Mouse (Mus musculus) stomach, embryonic 15.5 days (tissue): Measurements from ENCODE around the gene Olfr1042. TPM values are rescaled to one million over a fixed set of nuclear protein-coding genes. Genes with fewer than 3 reads are reported as not detected.
"Not testable (repeated sequence)": the region's sequence is repeated elsewhere in the genome, so short reads cannot be mapped to it uniquely, and the experiment has no call there.

Experiments used
- ATAC-seq: fragments of 200-750 bp; cut with Nextera tagmentation; 2 replicates; pipeline ENCODE4 v1.8.0; 2017; ENCODE audit warnings: low read depth, moderate number of reproducible peaks, moderate TSS enrichment; ENCODE audit not compliant: insufficient read depth, low FRiP score
- H3K27ac ChIP-seq: fragments of 300-500 bp; sonication (generic); 2 replicates; pipeline ENCODE4 v1.5.1; 2015; ENCODE audit warnings: mild to moderate bottlenecking, inconsistent platforms
- H3K27me3 ChIP-seq: fragments of 300-500 bp; sonication (generic); replicated peaks from 2 replicates; pipeline ENCODE4 v1.6.1; 2015; ENCODE audit warnings: inconsistent platforms
- H3K36me3 ChIP-seq: fragments of 300-500 bp; sonication (generic); 2 replicates; pipeline ENCODE4 v1.6.1; 2015; ENCODE audit warnings: inconsistent platforms
- H3K4me1 ChIP-seq: fragments of 300-500 bp; sonication (generic); 2 replicates; pipeline ENCODE4 v1.6.1; 2015; ENCODE audit warnings: inconsistent platforms
- H3K4me2 ChIP-seq: fragments of 300-500 bp; sonication (generic); 2 replicates; pipeline ENCODE4 v1.6.1; 2015; ENCODE audit warnings: mild to moderate bottlenecking, inconsistent platforms
- H3K4me3 ChIP-seq: fragments of 300-500 bp; sonication (generic); replicated peaks from 2 replicates; pipeline ENCODE4 v1.5.1; 2015; ENCODE audit warnings: inconsistent platforms
- H3K9ac ChIP-seq: fragments of 300-500 bp; sonication (generic); 2 replicates; pipeline ENCODE4 v1.6.1; 2015; ENCODE audit warnings: inconsistent platforms
- H3K9me3 ChIP-seq: fragments of 300-500 bp; sonication (generic); 2 replicates; pipeline ENCODE4 v1.6.1; 2016; ENCODE audit warnings: inconsistent platforms
- WGBS: fragments of 180-500 bp; shearing (Covaris S2); methylation state at CpG from one replicate; pipeline ENCODE4 v1.1.7; 2015; 5-methylcytosine and 5-hydroxymethylcytosine counted together
- polyA plus RNA-seq: library from polyadenylated mRNA; unstranded; fragments of >200 nt; fragmentation: Nextera tagmentation; extraction: Ambion mirVana; gene quantifications from 2 replicates; pipeline ENCODE4 v1.2.1, GENCODE M21; 2015

Gene Olfr1042
- not detected in 2 replicates for polyA plus RNA-seq

DNA sequence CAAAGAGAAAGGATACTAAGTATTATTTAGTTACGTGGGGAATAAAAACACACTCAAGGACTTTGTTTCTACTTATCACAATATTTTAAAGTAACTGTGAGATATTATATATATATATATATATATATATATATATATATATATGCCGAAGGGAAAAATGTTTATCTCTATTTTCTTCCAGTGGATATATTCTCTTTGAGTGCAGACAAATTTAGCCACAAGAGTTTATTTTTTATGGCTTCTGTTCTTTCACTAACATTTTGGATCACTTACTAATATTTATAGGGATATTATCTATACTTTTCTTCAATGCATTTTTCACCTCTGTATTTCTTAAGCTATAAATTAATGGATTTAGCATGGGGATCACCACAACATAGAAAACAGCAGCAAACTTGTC, at the start of gene Olfr1042:
Gene Olfr1042, minus strand, starts transcription at position 101 of the 400 bp plus-strand sequence.
- Histone ChIP-seq H3K36me3 (no peaks in the 10 kb centered on the region), H3K27me3 (no peaks in the 10 kb centered on the region), H3K27ac (no peak within 1 kb of the TSS), H3K4me2 (no peak within 1 kb of the TSS), H3K9me3 (no peaks in the 10 kb centered on the region), H3K9ac (no peak within 1 kb of the TSS), H3K4me3 (no peak within 1 kb of the TSS), H3K4me1 (no peaks in the 10 kb centered on the region)
- 80% methylated on average over 2 of the region's 2 CpGs for WGBS
- no peak for ATAC-seq

DNA sequence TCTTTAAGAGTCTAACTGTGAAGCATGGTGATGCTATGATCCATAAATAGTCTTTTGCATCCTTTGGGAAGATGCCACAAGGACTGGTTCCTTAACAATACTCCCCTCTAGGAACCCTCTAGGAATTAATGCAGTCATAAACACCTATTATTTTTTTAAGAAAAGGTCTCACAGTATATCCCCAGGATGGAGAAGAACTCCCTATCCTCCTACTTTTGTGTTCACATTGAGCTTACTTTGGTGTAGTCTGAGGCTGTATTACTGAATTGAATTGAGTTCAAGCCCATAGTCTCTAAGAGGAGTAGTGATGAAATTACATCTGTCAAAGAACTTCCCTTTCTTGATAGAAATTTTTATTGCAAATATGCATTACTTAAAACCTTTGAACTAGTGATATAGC, 41.3 kb upstream of the Olfr1042 start, which contains the start of gene Olfr1045:
Gene Olfr1045, minus strand, starts transcription at position 101 of the 400 bp plus-strand sequence.
- no peaks in the 10 kb centered on the region for H3K36me3 ChIP-seq
- no peak within 1 kb of the TSS for H3K27ac ChIP-seq
- H3K4me1 ChIP-seq: no peaks in the 10 kb centered on the region
- H3K4me3 ChIP-seq: no peak within 1 kb of the TSS
- no peak within 1 kb of the TSS for H3K4me2 ChIP-seq
- no peaks in the 10 kb centered on the region for H3K9me3 ChIP-seq
- no peak for ATAC-seq
- H3K27me3 ChIP-seq: no peaks in the 10 kb centered on the region
- H3K9ac ChIP-seq: no peak within 1 kb of the TSS

DNA sequence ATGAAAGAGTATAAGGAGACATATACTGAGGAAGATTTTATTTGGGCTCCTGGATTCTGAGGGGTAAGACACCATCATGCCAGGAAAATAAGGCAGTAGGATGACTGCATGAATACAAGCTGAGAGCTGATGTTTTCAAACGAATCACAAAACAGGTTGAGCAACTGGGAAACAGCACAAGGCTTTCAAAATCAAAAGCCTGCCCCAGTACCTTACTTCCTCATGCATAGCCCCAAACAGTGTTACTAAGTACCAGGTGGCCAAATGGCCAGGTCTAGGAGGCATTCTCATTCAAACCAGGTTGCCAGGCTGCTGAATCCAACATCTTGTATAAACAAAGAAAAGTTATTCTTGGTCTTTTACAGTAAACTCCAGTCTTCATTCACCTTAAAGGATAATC, 34.2 kb upstream of the Olfr1042 start:
- Histone ChIP-seq H3K36me3 (no peaks in the 10 kb centered on the region), H3K27ac (no peak overlapping the region), H3K9ac (no peak overlapping the region), H3K9me3 (no peaks in the 10 kb centered on the region), H3K4me3 (no peak overlapping the region), H3K4me1 (no peaks in the 10 kb centered on the region), H3K27me3 (no peaks in the 10 kb centered on the region), H3K4me2 (no peak overlapping the region)
- no peak for ATAC-seq
- 49% methylated on average over 1 of the region's 1 CpGs for WGBS

DNA sequence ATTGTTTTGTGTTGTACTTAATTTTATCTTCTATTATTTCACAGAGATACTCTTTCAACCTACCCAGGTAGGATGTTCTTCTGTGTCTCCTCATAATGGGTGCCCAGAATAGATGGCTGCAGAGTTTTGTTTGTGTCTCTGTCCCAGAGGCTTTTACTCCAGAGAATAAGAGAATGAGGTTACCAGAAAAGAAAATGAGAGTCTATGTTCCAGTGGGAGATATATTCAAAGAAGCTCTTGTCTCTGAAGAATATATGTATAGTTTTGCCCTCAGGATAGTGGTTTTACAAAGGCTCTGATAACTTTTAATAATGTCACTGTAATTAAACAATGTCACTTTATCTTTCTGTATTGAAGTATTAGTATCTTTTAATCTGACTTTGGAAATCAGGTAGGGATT, 23.9 kb upstream of the Olfr1042 start, which contains the start of gene Olfr52:
Gene Olfr52, minus strand, starts transcription at position 101 of the 400 bp plus-strand sequence.
- no peaks in the 10 kb centered on the region for H3K36me3 ChIP-seq
- H3K4me1 ChIP-seq: no peaks in the 10 kb centered on the region
- no peak within 1 kb of the TSS for H3K9ac ChIP-seq
- no peaks in the 10 kb centered on the region for H3K27me3 ChIP-seq
- no peaks in the 10 kb centered on the region for H3K9me3 ChIP-seq
- no peak within 1 kb of the TSS for H3K4me2 ChIP-seq
- H3K4me3 ChIP-seq: no peak within 1 kb of the TSS
- no peak for ATAC-seq
- no peak within 1 kb of the TSS for H3K27ac ChIP-seq

DNA sequence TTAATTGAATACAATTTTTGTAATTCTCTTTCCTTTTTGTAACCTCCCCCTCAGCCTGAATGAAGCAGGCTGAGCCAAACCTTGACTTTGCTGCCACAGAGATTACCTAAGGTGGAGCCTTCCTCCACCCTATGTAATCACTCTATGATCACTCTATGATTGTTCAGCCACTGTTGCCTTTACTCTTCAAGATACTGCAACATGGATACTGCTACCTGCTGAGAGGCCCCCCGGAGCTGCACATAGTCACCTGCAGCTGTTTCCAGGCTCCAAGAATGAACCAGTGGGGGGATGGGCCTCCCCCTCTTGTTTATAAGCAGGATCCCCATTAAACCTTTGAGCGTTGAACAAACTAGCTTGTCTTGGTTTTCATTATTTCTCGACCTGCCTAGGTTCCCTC, 18.3 kb upstream of the Olfr1042 start:
- no peak overlapping the region for H3K27ac ChIP-seq
- no peak for ATAC-seq
- H3K4me2 ChIP-seq: no peak overlapping the region
- H3K9ac ChIP-seq: no peak overlapping the region
- H3K36me3 ChIP-seq: no peaks in the 10 kb centered on the region
- H3K9me3 ChIP-seq: no peaks in the 10 kb centered on the region
- no peaks in the 10 kb centered on the region for H3K27me3 ChIP-seq
- H3K4me3 ChIP-seq: no peak overlapping the region
- WGBS: 74% methylated on average over 3 of the region's 3 CpGs
- no peaks in the 10 kb centered on the region for H3K4me1 ChIP-seq

DNA sequence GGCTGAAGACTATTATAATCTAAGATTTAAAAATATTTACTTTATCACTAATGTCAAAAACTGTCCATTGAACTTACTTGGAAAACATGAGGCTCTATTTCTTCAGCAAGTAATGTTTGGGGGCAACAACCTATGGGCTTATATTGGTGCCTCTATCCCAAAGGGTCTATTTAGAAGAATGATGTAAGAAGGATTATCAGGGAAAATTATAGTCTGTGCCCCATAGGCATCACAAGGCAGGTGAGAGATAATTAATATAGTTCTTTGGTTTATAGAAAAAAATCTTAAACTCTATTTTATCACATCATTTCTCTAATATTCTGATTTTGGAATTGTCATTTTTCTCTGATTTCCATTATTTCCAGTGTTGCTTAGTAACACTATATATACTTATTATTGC, 16.1 kb upstream of the Olfr1042 start, which contains the start of gene Olfr1044:
Gene Olfr1044, minus strand, starts transcription at position 101 of the 400 bp plus-strand sequence.
- no peak within 1 kb of the TSS for H3K4me3 ChIP-seq
- no peaks in the 10 kb centered on the region for H3K27me3 ChIP-seq
- no peaks in the 10 kb centered on the region for H3K4me1 ChIP-seq
- ATAC-seq: no peak
- no peak within 1 kb of the TSS for H3K27ac ChIP-seq
- H3K36me3 ChIP-seq: no peaks in the 10 kb centered on the region
- no peak within 1 kb of the TSS for H3K9ac ChIP-seq
- H3K9me3 ChIP-seq: no peaks in the 10 kb centered on the region
- H3K4me2 ChIP-seq: no peak within 1 kb of the TSS

DNA sequence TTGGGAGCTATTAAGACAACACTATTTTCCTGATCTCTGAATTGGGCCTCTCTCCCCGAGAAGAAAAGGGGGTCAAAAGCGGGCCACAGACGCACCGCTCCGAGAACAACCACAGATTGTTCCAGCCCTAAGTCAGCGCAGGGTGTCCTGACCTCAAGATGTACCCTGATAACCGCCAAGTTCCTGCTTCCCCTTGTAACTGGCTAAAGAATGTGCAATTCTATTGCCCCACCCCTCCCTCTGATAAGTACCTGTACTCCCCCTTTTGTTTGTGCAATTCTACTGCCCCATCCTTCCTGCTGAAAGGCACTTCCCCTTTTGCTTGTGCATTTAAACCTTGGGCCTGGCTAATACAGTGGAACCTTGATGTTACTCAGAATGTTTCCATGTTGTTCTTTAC, 13.8 kb upstream of the Olfr1042 start:
- H3K4me3 ChIP-seq, H3K27ac ChIP-seq, H3K4me2 ChIP-seq, H3K36me3 ChIP-seq, H3K4me1 ChIP-seq, ATAC-seq, H3K27me3 ChIP-seq, H3K9me3 ChIP-seq, H3K9ac ChIP-seq: not testable (repeated sequence)
- 75% methylated on average over 7 of the region's 7 CpGs for WGBS

DNA sequence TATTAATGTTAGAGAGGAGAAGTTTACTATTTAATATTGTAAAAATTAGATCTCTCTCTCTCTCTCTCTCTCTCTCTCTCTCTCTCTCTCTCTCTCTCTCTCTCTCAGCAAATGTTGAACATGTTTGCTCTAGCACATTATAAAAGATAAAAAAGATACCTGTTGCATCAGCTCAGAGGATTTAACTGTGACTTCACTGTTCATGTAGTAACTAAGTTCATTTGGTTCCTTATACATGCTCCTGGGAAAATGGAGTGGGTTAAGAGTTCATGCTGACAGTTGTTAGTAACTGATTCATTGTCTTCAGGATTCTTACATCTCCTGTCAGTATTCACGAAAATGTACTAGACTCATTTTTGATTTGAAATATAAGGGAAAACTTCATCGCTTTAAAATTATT, 5.8 kb upstream of the Olfr1042 start, which contains the start of gene Olfr1043:
Gene Olfr1043, minus strand, starts transcription at position 101 of the 400 bp plus-strand sequence.
- no peak within 1 kb of the TSS for H3K9ac ChIP-seq
- H3K36me3 ChIP-seq: no peaks in the 10 kb centered on the region
- H3K9me3 ChIP-seq: no peaks in the 10 kb centered on the region
- no peak for ATAC-seq
- H3K4me1 ChIP-seq: no peaks in the 10 kb centered on the region
- H3K27ac ChIP-seq: no peak within 1 kb of the TSS
- H3K27me3 ChIP-seq: no peaks in the 10 kb centered on the region
- H3K4me3 ChIP-seq: no peak within 1 kb of the TSS
- WGBS: 88% methylated on average over 2 of the region's 2 CpGs
- H3K4me2 ChIP-seq: no peak within 1 kb of the TSS

DNA sequence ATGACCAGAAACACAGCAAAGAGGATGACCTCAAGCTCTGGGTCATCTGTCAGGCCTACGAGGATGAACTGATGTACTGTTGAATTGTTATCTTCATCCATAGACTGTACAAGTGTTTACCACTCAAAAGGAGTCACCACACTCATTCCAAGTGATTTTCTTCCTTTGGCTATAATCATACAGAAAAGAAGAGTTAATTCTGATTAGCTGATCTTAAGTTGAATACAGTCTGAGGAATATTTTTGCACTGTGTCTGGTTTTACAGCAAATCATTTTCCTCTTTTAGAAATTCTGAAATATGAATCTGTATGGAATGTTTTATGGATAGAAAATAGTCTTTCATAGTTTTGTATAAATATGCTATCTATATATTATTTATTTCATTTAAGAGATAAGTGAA, 15.0 kb downstream of the Olfr1042 start, which contains the start of gene Olfr1040:
Gene Olfr1040, minus strand, starts transcription at position 101 of the 400 bp plus-strand sequence.
- Histone ChIP-seq H3K4me3 (no peak within 1 kb of the TSS), H3K9ac (no peak within 1 kb of the TSS), H3K27me3 (no peaks in the 10 kb centered on the region), H3K36me3 (no peaks in the 10 kb centered on the region), H3K9me3 (no peaks in the 10 kb centered on the region), H3K27ac (no peak within 1 kb of the TSS), H3K4me2 (no peak within 1 kb of the TSS), H3K4me1 (no peaks in the 10 kb centered on the region)
- WGBS: 78% methylated on average over 1 of the region's 1 CpGs
- ATAC-seq: no peak

DNA sequence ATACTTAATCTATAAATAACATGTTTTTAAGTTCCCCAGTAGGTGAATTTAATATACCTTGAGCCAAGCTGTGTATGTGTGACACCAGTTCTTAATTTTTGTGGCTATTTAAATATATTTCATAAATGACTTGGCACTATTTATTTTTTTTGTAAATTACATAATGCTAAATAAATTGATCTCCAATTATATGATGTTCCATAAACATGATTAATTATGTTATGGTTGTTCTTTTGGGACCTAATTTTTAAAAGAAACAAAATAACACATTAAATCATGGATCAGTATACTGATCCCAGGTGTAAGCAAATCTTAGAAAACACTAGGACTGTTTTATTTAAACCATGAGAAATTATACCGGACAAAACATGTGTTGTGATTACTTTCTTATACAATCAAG, 25.8 kb downstream of the Olfr1042 start, which contains the start of gene Olfr1039:
Gene Olfr1039, minus strand, starts transcription at position 101 of the 400 bp plus-strand sequence.
- Histone ChIP-seq H3K4me1 (no peaks in the 10 kb centered on the region), H3K9ac (no peak within 1 kb of the TSS), H3K4me2 (no peak within 1 kb of the TSS), H3K9me3 (no peaks in the 10 kb centered on the region), H3K36me3 (no peaks in the 10 kb centered on the region), H3K27me3 (no peaks in the 10 kb centered on the region), H3K4me3 (no peak within 1 kb of the TSS), H3K27ac (no peak within 1 kb of the TSS)
- no peak for ATAC-seq
- 93% methylated on average over 1 of the region's 1 CpGs for WGBS

Other genes starting within 250 kb of the Olfr1042 start
- gene Olfr1025-ps1, start 246.6 kb downstream of the Olfr1042 start, polyA plus RNA-seq: not detected in 2 replicates
- not detected in 2 replicates for gene Olfr1026, start 240.3 kb downstream of the Olfr1042 start, polyA plus RNA-seq
- not detected in 2 replicates for gene Olfr1028, start 211.4 kb downstream of the Olfr1042 start, polyA plus RNA-seq
- gene Olfr1029, start 187.9 kb downstream of the Olfr1042 start, polyA plus RNA-seq: not detected in 2 replicates
- not detected in 2 replicates for gene Olfr1030, start 182.6 kb downstream of the Olfr1042 start, polyA plus RNA-seq
- gene Olfr1031, start 171.5 kb downstream of the Olfr1042 start, polyA plus RNA-seq: not detected in 2 replicates
- not detected in 2 replicates for gene Olfr1032, start 156.3 kb downstream of the Olfr1042 start, polyA plus RNA-seq
- 3.6 and 5.2 TPM in 2 replicates for gene Olfr1033, start 141.2 kb downstream of the Olfr1042 start, polyA plus RNA-seq
- 0.05 and 0.10 TPM in 2 replicates for gene Olfr1034, start 116.0 kb downstream of the Olfr1042 start, polyA plus RNA-seq
- gene Olfr1036, start 87.8 kb downstream of the Olfr1042 start, polyA plus RNA-seq: not detected in 2 replicates
- gene Olfr1037, start 74.5 kb downstream of the Olfr1042 start, polyA plus RNA-seq: not detected in 2 replicates
- gene Olfr1039, start 25.9 kb downstream of the Olfr1042 start, polyA plus RNA-seq: not detected in 2 replicates
- not detected in 2 replicates for gene Olfr1040, start 15.1 kb downstream of the Olfr1042 start, polyA plus RNA-seq
- not detected in 2 replicates for gene Olfr1043, start 5.7 kb upstream of the Olfr1042 start, polyA plus RNA-seq
- gene Olfr1044, start 16.0 kb upstream of the Olfr1042 start, polyA plus RNA-seq: not detected in 2 replicates
- not detected in 2 replicates for gene Olfr52, start 23.8 kb upstream of the Olfr1042 start, polyA plus RNA-seq
- gene Olfr1045, start 41.2 kb upstream of the Olfr1042 start, polyA plus RNA-seq: not detected in 2 replicates
- not detected in 2 replicates for gene Olfr1046, start 57.5 kb upstream of the Olfr1042 start, polyA plus RNA-seq
- not detected in 2 replicates for gene Olfr1047, start 69.6 kb upstream of the Olfr1042 start, polyA plus RNA-seq
- not detected in 2 replicates for gene Olfr1048, start 78.5 kb upstream of the Olfr1042 start, polyA plus RNA-seq
- not detected in 2 replicates for gene Olfr1049, start 96.5 kb upstream of the Olfr1042 start, polyA plus RNA-seq
- gene Olfr1051, start 117.2 kb upstream of the Olfr1042 start, polyA plus RNA-seq: not detected in 2 replicates
- gene Olfr1052, start 130.6 kb upstream of the Olfr1042 start, polyA plus RNA-seq: not detected in 2 replicates
- gene Olfr1053, start 153.4 kb upstream of the Olfr1042 start, polyA plus RNA-seq: not detected in 2 replicates
- gene Olfr1054, start 173.6 kb upstream of the Olfr1042 start, polyA plus RNA-seq: not detected in 2 replicates
- not detected in 2 replicates for gene Olfr1055, start 188.4 kb upstream of the Olfr1042 start, polyA plus RNA-seq
- gene Olfr1056, start 200.6 kb upstream of the Olfr1042 start, polyA plus RNA-seq: not detected in 2 replicates
- not detected in 2 replicates for gene Olfr1057, start 216.6 kb upstream of the Olfr1042 start, polyA plus RNA-seq
- gene Olfr1058, start 226.7 kb upstream of the Olfr1042 start, polyA plus RNA-seq: not detected in 2 replicates